Mouse (Mus musculus) stomach, postnatal 0 days (tissue): Measurements from ENCODE around the gene Wdr26. TPM values are rescaled to one million over a fixed set of nuclear protein-coding genes. Genes with fewer than 3 reads are reported as not detected.
A peak's percentile ranks its signal among the peaks of the same experiment; 100 is the strongest.

Experiments
- ATAC-seq: fragments of 200-750 bp; cut with Nextera tagmentation; 2 replicates; pipeline ENCODE4 v1.8.0; 2017; ENCODE audit not compliant: low FRiP score, low TSS enrichment
- DNase-seq: peaks from one replicate; pipeline ENCODE4 v3.0.0-alpha.2; 2016; ENCODE audit warnings: low spot score
- H3K27ac ChIP-seq: fragments of 300-500 bp; sonication (generic); replicated peaks from 2 replicates; pipeline ENCODE4 v1.5.1; 2014; ENCODE audit warnings: mild to moderate bottlenecking, control low read depth
- H3K27me3 ChIP-seq: fragments of 300-500 bp; sonication (generic); 2 replicates; pipeline ENCODE4 v1.6.1; 2014; ENCODE audit warnings: low read length; ENCODE audit not compliant: control insufficient read depth, insufficient read depth
- H3K36me3 ChIP-seq: fragments of 300-500 bp; sonication (generic); 2 replicates; pipeline ENCODE4 v1.6.1; 2014; ENCODE audit warnings: low read length, mixed read lengths; ENCODE audit not compliant: control insufficient read depth, insufficient read depth
- H3K4me1 ChIP-seq: fragments of 300-500 bp; sonication (generic); replicated peaks from 2 replicates; pipeline ENCODE4 v1.6.1; 2014; ENCODE audit warnings: antibody characterized with exemption; ENCODE audit not compliant: control insufficient read depth, insufficient read depth
- H3K4me2 ChIP-seq: fragments of 300-500 bp; sonication (generic); replicated peaks from 2 replicates; pipeline ENCODE4 v1.6.1; 2014; ENCODE audit warnings: low read depth, mild to moderate bottlenecking, control low read depth, moderate library complexity
- H3K4me3 ChIP-seq: fragments of 300-500 bp; sonication (generic); 2 replicates; pipeline ENCODE4 v1.5.1; 2014; ENCODE audit warnings: low read depth, low read length, control low read depth
- H3K9ac ChIP-seq: fragments of 300-500 bp; sonication (generic); 2 replicates; pipeline ENCODE4 v1.6.1; 2014; ENCODE audit warnings: mild to moderate bottlenecking, low read length, control low read depth, mixed read lengths
- H3K9me3 ChIP-seq: fragments of 300-500 bp; sonication (generic); 2 replicates; pipeline ENCODE4 v1.6.1; 2016; ENCODE audit warnings: low read length; ENCODE audit not compliant: control insufficient read depth
- CTCF ChIP-seq: IDR thresholded peaks from 2 replicates; pipeline ENCODE4 v1.5.1; 2016; ENCODE audit warnings: antibody characterized with exemption, low read depth, mild to moderate bottlenecking, moderate library complexity
- EP300 ChIP-seq: optimal IDR thresholded peaks from 2 replicates; pipeline ENCODE3; 2016; ENCODE audit warnings: antibody characterized with exemption
- WGBS: fragments of 180-500 bp; shearing (Covaris S2); extraction: QIAGEN DNeasy Blood & Tissue Kit; methylation state at CpG from one replicate; pipeline ENCODE4 v1.1.7; 2014; 5-methylcytosine and 5-hydroxymethylcytosine counted together
- polyA plus RNA-seq: library from polyadenylated mRNA; unstranded; fragments of >200 nt; fragmentation: Nextera tagmentation; extraction: Ambion mirVana; gene quantifications from 2 replicates; pipeline ENCODE4 v1.2.1, GENCODE M21; 2015

The Wdr26 gene
- polyA plus RNA-seq, 1 experiment from 2014 or later, result 42.1 TPM

GRCm38 (mm10) chr1:181211403-181211919 lies 340 bp downstream of the Wdr26 start:
- DNase-seq, result peak; percentile 60
- H3K4me3 ChIP-seq, result peak overlapping the region; percentile 99
- 1% methylated on average over 12 of the region's 72 CpGs for WGBS

GRCm38 (mm10) chr1:181210601-181211402 lies 999 bp downstream of the Wdr26 start:
- H3K4me2 ChIP-seq, result peak overlapping the region; percentile 81
- H3K27me3 ChIP-seq, result no peaks in the 10 kb centered on the region
- peak overlapping the region; percentile 99 for H3K4me3 ChIP-seq
- H3K9ac ChIP-seq, result peak overlapping the region; percentile 99
- H3K4me1 ChIP-seq, result peaks cover 2% of the 10 kb centered on the region; the same call in 1 of the 2 replicates
- peak; percentile 19 for ATAC-seq
- 0 out of 2 replicates have a peak, but pooled peaks cover 2% of the 10 kb centered on the region for H3K36me3 ChIP-seq
- DNase-seq, result peak; percentile 46
- peak overlapping the region; percentile 98 for H3K27ac ChIP-seq
- no peaks in the 10 kb centered on the region for H3K9me3 ChIP-seq
- WGBS, result 1% methylated on average over 29 of the region's 56 CpGs
- TF ChIP-seq CTCF, result no peak
- no peak for TF ChIP-seq EP300

More at GRCm38 (mm10) chr1:181211403-181211919, 340 bp downstream of the Wdr26 start:
- peak overlapping the region; percentile 98 for H3K27ac ChIP-seq
- TF ChIP-seq EP300 (no peak), CTCF (no peak)
- peak overlapping the region; percentile 99 for H3K9ac ChIP-seq
- H3K9me3 ChIP-seq, result no peaks in the 10 kb centered on the region
- no peaks in the 10 kb centered on the region for H3K27me3 ChIP-seq
- peak overlapping the region; percentile 81 for H3K4me2 ChIP-seq
- peaks cover 2% of the 10 kb centered on the region; the same call in 1 of the 2 replicates for H3K4me1 ChIP-seq
- H3K36me3 ChIP-seq, result 0 out of 2 replicates have a peak, but pooled peaks cover 2% of the 10 kb centered on the region
- ATAC-seq, result peak; percentile 36

DNA sequence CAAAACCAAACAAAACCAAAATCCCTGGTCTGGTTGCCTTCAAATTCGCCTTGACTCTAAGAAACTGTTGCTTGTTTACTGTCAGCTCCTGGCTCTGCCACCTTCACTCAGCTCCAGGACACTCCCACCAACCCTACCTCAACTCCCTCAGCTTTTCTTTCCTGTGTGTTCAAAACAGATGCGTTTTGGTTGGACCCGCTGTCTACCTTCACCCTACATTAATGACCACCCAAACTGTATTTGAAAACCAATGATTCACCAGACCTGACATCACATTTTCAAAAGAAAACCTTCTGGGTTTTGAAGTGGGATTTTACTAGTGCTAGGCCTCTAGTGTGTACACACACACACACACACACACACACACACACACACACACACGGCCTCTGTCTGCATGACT lies 1.7 kb downstream of the Wdr26 start:
- H3K4me3 ChIP-seq, result peak overlapping the region; percentile 99
- H3K36me3 ChIP-seq, result 0 out of 2 replicates have a peak, but pooled peaks cover 2% of the 10 kb centered on the region
- peaks cover 2% of the 10 kb centered on the region; the same call in 1 of the 2 replicates for H3K4me1 ChIP-seq
- TF ChIP-seq EP300 (no peak), CTCF (no peak)
- WGBS, result 5% methylated on average over 4 of the region's 4 CpGs
- H3K9ac ChIP-seq, result peak overlapping the region; percentile 99
- no peaks in the 10 kb centered on the region for H3K9me3 ChIP-seq
- no peaks in the 10 kb centered on the region for H3K27me3 ChIP-seq
- peak overlapping the region; percentile 98 for H3K27ac ChIP-seq
- DNase-seq (no peak), ATAC-seq (no peak)
- H3K4me2 ChIP-seq, result peak overlapping the region; percentile 81

GRCm38 (mm10) chr1:181199446-181199845 lies 12.4 kb downstream of the Wdr26 start:
- H3K9ac ChIP-seq, result no peak overlapping the region
- no peak for TF ChIP-seq CTCF
- peaks cover 37% of the 10 kb centered on the region for H3K36me3 ChIP-seq
- no peaks in the 10 kb centered on the region for H3K4me1 ChIP-seq
- no peak overlapping the region for H3K27ac ChIP-seq
- no peaks in the 10 kb centered on the region for H3K9me3 ChIP-seq
- ATAC-seq, result no peak
- no peak overlapping the region for H3K4me3 ChIP-seq
- 83% methylated on average over 4 of the region's 4 CpGs for WGBS
- H3K4me2 ChIP-seq, result no peak overlapping the region
- no peak for DNase-seq
- no peaks in the 10 kb centered on the region for H3K27me3 ChIP-seq

GRCm38 (mm10) chr1:181188925-181189324 lies 22.9 kb downstream of the Wdr26 start:
- Histone ChIP-seq H3K27ac (no peak overlapping the region), H3K27me3 (no peaks in the 10 kb centered on the region), H3K36me3 (peaks cover 28% of the 10 kb centered on the region), H3K4me2 (no peak overlapping the region), H3K4me1 (no peaks in the 10 kb centered on the region), H3K9ac (no peak overlapping the region), H3K4me3 (no peak overlapping the region), H3K9me3 (no peaks in the 10 kb centered on the region)
- ATAC-seq (no peak), DNase-seq (no peak)
- TF ChIP-seq EP300, result no peak
- no peak for TF ChIP-seq CTCF
- 94% methylated on average over 4 of the region's 4 CpGs for WGBS

DNA sequence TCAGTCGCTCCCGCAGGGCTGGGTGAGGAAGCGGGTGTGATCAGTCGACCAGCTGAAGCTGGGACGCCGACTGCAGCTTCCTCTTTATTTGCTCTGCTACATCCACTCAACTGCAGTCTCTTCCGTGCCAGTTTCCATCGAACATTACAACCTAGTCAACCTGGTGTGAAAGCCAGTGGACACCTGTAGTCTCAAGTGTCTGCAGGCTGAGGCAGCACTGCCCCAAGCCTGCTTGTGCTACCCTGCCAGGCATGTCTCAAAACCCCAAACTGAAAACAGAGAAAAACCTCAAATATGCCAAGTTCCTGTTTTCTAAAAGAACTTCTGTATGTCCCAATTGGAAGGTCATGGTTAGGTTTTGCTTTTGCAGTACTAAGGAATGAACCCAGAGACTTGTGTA lies 41.6 kb downstream of the Wdr26 start:
- H3K4me2 ChIP-seq, result no peak overlapping the region
- H3K36me3 ChIP-seq, result peaks cover 12% of the 10 kb centered on the region; the same call in 1 of the 2 replicates
- H3K27me3 ChIP-seq, result no peaks in the 10 kb centered on the region
- H3K9ac ChIP-seq, result no peak overlapping the region
- 72% methylated on average over 8 of the region's 8 CpGs for WGBS
- DNase-seq, result no peak
- TF ChIP-seq CTCF (no peak), EP300 (no peak)
- no peak for ATAC-seq
- no peaks in the 10 kb centered on the region for H3K4me1 ChIP-seq
- H3K9me3 ChIP-seq, result no peaks in the 10 kb centered on the region
- no peak overlapping the region for H3K27ac ChIP-seq
- no peak overlapping the region for H3K4me3 ChIP-seq
